Mouse (Mus musculus) heart, postnatal 25 days (tissue): ENCODE measurements around the gene Map2k3. TPM values are rescaled to one million over a fixed set of nuclear protein-coding genes. Genes with fewer than 3 reads are reported as not detected.
"Not testable (repeated sequence)": the region's sequence is repeated elsewhere in the genome, so short reads cannot be mapped to it uniquely, and the experiment has no call there.

Source experiments
- DNase-seq: peaks from one replicate; pipeline ENCODE4 v3.0.0; 2022; ENCODE audit warnings: low spot score
- intact Hi-C: fragments of 180-260 bp; cut with DNase I; formaldehyde crosslinking; loops from one replicate; pipeline ENCODE4 v1.15.1; 2025
- total RNA-seq, 2 experiments: library from RNA; stranded (reverse); gene quantifications; 2 replicates each; pipeline ENCODE4 v1.2.3; 2021

Map2k3 gene
- 10 to 100 TPM; 73.6 to 81.8 TPM for total RNA-seq

- DNase-seq, result peak; percentile 96
- intact Hi-C loops, result no loop called here
Measured at GRCm38 (mm10) chr11:60931869-60932481, at the start of gene Map2k3. TSS of gene Map2k3 (plus strand) at chr11:60932033.

GRCm38 (mm10) chr11:60882386-60882785, 49.4 kb upstream of the Map2k3 start:
- no peak for DNase-seq
- intact Hi-C loops, result no loop called here

GRCm38 (mm10) chr11:60886986-60887385, 44.8 kb upstream of the Map2k3 start:
- intact Hi-C loops, DNase-seq: not testable (repeated sequence)

DNA sequence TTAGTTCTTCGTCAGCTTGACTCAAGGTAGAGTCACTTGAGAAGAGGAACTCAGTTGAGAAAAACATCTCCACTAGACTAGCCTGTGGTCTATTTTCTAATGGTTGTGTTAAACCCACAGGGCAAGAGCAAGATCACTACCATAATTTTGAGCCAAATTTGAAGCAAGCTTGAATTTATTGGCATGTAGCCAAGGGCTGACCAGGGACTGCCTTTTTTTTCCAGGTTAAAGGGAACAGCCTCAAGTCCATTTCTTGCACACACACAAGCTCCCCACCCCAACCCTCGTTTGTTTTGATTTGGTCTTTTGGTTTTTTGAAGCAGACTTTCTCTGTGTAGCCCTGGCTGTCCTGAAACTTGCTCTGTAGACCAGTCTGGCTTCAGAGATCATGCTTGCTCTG, 42.0 kb upstream of the Map2k3 start:
- DNase-seq, result no peak
- intact Hi-C loops, result no loop called here

- intact Hi-C loops, result no loop called here
- DNase-seq, result no peak
Measured at GRCm38 (mm10) chr11:60890286-60890685, 41.5 kb upstream of the Map2k3 start.

DNA sequence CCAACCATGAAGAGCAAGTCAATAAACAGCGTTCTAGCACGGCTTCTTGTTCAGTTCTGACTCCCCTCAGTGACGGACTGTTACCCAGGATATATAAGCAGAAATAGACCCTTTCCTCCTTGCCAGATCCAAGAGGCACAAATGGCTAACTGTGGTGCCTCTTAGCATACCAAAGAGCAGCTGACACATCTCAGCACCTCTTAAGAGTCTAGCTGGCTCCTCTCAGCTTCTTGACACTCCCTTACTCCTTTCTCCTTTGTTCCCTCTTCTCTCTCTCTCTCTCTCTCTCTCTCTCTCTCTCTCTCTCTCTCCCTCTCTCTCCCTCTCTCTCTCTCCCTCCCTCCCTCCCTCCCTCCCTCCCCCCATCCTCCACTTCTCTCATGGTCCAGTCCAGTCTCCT, 41.1 kb upstream of the Map2k3 start:
- DNase-seq, result no peak
- intact Hi-C loops, result no loop called here

GRCm38 (mm10) chr11:60895915-60896314, 35.9 kb upstream of the Map2k3 start:
- intact Hi-C loops, result no loop called here
- DNase-seq, result no peak

DNA sequence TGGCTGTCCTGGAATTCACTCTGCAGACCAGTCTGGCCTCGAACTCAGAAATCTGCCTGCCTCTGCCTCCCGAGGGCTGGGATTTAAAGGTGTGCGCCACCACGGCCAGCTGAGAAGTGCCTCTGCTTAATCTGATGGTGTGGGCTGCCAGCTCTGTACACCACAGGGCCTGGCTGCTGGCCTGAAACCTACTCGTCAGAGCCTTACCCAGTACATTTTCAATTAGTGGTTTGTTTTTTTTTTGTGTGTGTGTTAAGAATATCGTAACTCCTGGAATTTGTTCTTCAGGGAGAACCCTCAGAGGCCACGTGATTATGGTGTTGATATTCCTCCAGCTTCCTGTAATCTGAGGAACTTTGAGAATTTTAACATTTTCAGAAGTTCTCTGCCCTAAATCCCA, 29.8 kb upstream of the Map2k3 start:
- intact Hi-C loops, result no loop called here
- DNase-seq, result no peak

- intact Hi-C loops, result no loop called here
- no peak for DNase-seq
Measured at GRCm38 (mm10) chr11:60902486-60902885, 29.3 kb upstream of the Map2k3 start.

DNA sequence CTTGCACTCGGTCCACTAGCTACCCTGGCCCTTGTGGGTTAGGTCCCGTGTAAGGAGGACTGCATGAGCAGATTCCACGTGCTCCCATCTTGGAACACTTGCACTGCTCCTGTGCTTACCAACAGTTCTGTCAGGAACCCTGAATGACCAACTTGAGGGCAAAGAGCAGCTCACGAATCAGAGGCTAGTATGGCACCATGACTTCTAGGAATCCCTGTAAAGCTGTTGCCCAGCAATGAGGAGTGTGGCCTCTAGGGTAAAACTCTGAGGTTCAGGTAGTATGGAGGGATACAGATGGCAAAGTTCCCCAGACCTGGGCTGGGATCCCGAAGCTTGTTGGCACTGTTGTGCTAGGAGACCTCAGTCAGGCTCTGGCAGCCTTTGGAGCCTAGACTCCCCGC, 28.2 kb upstream of the Map2k3 start:
- intact Hi-C loops, result no loop called here
- DNase-seq, result no peak

GRCm38 (mm10) chr11:60905407-60906120, 26.3 kb upstream of the Map2k3 start:
- intact Hi-C loops, result loop anchor here (5.0 kb wide), 1 partner anchor 187 kb away; no protein-coding TSS in a partner anchor
- no peak for DNase-seq

DNA sequence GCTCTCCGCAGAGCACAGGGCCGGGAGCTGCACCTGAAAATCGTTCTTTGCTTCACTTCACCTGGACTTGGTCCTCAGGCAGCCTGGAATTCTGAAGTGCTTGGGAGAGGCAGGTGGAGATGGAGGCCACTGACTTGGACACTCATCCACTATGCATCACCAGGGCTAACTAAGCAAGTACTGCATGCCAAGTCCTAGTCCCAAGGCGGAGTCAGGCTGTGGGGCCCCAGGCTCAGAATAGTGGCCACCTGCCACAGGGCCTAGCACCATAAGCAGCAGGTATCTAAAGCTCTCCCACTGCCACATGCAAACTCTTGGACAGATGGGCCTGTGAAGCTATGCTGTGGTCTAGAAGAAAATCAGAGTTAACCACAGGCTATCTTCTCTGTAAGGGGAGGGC, 25.4 kb upstream of the Map2k3 start:
- DNase-seq, result no peak
- intact Hi-C loops, result loop anchor here (5.0 kb wide), 1 partner anchor 186 kb away; no protein-coding TSS in a partner anchor

GRCm38 (mm10) chr11:60908073-60908472, 23.8 kb upstream of the Map2k3 start:
- intact Hi-C loops, result loop anchor here (5.0 kb wide), 1 partner anchor 184 kb away; no protein-coding TSS in a partner anchor
- no peak for DNase-seq

- intact Hi-C loops, result loop anchor here (5.0 kb wide), 1 partner anchor 183 kb away; no protein-coding TSS in a partner anchor
- DNase-seq, result no peak
Measured at GRCm38 (mm10) chr11:60909626-60910025, 22.2 kb upstream of the Map2k3 start.

DNA sequence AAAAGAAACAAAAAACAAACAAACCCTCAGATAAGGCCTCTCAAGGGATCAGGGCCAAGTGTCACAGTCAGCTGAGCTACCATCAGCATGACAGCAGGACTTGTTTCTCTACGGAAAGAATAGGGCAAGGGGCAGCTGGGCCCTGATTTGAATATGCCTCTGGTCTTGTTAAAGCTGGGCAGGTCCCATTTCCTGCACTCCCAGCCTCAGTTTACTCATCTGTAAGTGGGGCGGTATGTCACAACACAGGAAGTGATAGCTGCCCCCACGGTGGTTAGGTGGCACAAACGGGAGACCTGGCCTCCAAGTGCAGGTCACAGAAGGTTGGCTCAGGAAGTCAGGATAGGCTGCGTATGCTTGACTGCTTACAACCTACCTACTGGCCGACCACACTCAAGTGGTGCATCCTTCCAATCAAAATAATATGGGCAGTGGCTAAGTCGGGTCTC, 19.3 kb upstream of the Map2k3 start:
- intact Hi-C loops, result no loop called here
- DNase-seq, result no peak

DNA sequence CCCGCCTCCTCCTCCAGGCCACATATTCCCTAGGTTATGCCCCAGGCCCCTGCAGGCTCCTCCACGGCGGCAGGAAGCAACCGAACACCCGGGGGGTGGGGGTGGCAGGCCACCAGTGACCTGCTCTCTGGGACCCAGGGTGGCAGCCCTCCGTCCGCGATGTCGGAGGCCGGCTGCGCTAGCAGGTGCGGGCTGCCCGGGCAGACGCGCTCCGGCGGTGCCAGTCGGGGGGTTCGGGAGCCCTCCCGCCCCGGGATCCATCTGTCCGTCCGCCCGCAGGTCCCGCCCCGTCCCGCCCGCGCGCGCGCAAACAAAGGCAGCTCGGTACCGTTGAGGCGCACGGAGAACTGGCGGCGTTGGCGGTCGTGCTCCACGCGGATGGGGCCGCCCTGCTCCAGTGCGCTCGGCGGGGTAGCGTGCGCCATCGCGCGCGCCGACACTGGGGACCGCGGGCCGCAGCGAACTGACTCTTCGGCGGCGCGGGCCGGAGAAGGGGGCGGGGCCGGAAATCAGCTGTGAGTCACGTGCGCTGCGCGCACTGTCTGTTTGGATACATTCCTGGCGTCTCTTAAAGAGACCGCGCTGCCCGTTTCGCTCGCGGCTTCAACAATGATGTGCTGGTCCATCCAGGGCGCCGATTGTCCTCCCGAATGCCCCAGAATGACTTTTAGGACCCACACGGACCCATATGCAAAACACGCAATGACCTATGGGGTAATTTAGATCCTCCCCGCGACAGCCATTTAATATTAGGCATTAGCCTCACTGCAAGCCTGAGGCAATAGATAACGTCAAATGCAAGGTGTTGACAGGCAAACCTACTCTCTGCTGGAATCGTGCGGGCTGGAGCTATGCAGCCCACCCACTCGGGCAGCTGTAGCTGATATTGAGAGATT, 18.3 kb upstream of the Map2k3 start:
- intact Hi-C loops, result no loop called here
- peak; percentile 84 for DNase-seq

GRCm38 (mm10) chr11:60914491-60914890, 17.3 kb upstream of the Map2k3 start, which contains the start of gene Natd1:
TSS of gene Natd1 (minus strand) at chr11:60914750.
- intact Hi-C loops, result no loop called here
- DNase-seq, result no peak

DNA sequence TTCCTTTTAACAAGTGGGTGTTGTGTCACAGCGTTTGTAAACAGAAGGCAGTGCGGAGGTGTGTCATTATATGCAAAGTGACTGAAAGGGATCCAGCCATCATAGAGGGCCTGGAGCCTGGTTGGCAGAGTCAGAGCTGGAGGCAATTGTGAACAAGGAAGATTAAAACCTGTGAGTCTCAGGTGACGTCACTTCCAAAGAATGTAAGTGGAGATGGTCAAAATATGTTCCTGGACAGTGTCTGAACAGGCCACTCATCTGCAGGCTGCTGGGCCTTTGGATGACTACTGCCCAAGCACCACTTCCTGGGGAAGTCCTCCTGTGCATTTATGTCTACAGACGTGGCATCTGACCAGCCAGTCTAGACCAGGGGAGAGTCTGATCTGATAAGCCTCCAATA, 16.6 kb upstream of the Map2k3 start:
- intact Hi-C loops, result no loop called here
- DNase-seq, result no peak

- no peak for DNase-seq
- intact Hi-C loops, result no loop called here
Measured at GRCm38 (mm10) chr11:60920021-60920420, 11.8 kb upstream of the Map2k3 start.

DNA sequence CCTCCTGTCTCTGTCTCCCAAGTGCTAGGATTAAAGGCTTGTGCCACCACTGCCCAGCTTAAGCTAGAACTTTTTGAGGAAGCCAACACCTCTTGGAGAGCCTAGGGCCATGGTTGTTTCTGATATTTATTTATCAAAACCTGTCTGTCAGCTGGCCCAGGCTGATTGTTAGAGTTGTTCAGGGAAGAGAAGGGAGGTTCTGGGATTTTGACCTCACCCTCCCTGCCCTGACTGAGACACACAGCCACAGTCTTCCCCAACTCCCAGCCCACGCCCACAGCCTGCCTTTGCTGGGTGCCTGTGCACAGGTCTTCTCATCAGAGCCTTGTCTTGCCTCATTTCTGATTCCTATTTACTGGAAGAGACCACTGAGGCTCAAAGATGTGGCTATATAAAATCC, 9.6 kb upstream of the Map2k3 start:
- DNase-seq, result no peak
- intact Hi-C loops, result no loop called here
